Mouse (Mus musculus): ENCODE results near the gene Smarcal1. TPM values are rescaled to one million over a fixed set of nuclear protein-coding genes. Genes with fewer than 3 reads are reported as not detected.
A peak's percentile ranks its signal among the peaks of the same experiment; 100 is the strongest.

Smarcal1 gene
- 10 to 100 TPM; 26.3 to 27.6 TPM for total RNA-seq (2021)
- long read RNA-seq, experiment 1, transcript Smarcal1-201 (17 exons, 3,059 nt), result major isoform, 8 of 14 reads
- long read RNA-seq, experiment 1, partial matches to known transcripts, result 2 of 14 reads
- long read RNA-seq, experiment 1, other reads (novel, unspliced or antisense), result 2 of 14 reads
- long read RNA-seq, experiment 2, transcript Smarcal1-201 (17 exons, 3,059 nt), result major isoform, 14 of 23 reads
- long read RNA-seq, experiment 2, partial matches to known transcripts, result 6 of 23 reads
- long read RNA-seq, experiment 2, other reads (novel, unspliced or antisense), result 2 of 23 reads

DNA sequence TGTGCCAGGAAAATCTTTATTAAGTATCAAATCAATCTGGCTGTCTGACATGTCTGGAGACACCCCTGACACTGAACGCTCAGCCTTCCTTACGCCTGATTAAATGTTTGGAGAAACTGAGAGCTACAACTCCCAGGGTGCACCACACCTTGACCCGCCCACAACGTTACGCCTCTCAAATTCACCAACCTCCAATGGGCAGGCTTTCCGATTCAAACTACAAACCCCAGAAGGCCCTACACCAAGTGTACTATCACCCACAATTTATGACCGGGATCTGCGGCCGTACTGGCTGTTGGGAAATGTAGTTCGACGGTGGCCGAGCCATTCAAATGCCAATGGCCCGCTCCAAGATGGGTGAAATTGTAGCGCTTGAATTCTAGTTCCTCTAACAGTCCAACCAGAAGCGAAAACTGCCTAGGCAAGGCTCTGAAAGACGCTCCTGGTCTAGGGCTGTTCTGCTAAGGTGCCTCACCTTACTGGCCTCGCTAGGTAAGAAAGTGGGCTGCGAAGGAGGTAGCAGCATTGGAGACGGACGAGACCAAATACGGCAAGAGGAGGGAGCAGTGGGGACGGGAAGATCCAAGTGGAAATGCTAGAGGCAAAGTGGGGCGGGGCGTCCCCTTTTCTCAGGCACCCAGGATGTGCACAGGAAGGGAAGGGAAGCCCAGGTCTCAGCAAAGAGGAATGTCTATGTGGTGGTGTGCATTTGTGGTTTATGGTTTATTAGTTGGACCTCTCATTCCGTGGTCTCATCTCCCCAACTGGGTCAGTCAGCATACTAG, at the start of gene Smarcal1:
Smarcal1 (plus strand) TSS at position 305 of the 785 bp plus-strand sequence.
- peak; percentile 69 to 89 for DNase-seq (ENCODE audit: low spot score in 2 of 2)

DNA sequence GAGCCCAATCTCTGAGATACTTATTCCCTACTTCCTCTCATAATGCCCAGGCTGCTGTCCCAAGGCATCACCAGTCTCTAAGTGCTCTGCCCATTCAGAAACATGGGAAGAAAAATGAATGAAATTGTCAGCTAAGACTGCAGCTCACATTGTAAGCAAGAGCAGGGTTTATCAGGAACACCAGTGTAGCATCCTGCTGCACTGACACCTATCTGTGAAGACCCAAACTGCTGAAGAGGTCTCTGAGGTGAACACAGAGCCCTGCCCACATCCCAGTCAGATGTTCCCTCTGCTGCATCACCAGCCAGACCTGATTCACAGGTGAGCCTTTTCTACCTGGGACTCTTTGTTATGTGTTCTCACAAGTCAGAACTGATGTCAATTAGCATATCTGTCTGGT, 49.6 kb upstream of the Smarcal1 start:
- DNase-seq (ENCODE audit: low spot score in 2 of 2), result no peak

DNA sequence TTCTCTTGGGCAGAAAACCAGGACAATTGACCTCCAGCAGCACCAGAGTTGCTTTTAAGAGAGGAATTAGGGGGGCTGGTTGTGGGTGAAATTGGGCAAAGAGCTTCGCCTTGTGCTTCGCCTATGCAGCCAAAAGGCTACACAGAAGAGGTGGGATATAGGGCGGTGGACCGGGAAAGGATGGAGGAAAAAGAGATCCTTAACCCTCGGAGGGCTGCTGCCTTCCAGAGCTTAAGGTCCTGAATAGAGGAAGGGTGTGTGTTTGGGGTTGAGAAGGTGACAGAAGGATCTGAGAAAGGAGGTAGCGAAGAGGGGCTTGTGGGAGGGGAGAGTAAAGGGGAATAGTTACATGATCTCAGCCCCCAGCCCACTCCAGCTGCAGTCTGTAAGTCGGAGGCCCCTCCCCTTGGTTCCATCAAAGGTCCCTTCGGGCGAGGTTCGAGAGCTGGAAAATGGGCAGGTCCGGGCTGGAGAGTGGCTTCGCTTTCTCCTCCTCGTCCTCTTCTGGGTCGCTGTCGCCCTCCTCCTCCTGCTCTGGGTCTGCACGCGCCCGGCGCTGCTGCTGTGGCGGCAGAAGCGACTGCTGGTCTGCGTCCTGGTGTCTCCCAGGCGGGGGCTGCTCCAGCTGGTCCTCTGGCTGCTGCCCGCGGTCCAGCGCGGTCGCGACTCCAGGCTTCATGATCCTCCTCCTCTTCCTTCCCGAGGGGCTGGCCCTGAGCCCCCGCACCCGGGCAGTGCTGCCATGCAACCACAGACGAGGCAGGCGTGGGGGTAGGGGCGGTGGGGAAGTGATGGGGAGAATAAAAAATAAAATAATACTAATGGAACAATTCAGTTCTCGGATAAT, 47.1 kb upstream of the Smarcal1 start:
- no peak for DNase-seq (ENCODE audit: low spot score in 2 of 2)

- peak; percentile 67 to 81 for DNase-seq (ENCODE audit: low spot score in 2 of 2)
Measured at GRCm38 (mm10) chr1:72536611-72537351, 46.3 kb upstream of the Smarcal1 start, which contains the start of gene March4. TSS of gene March4 (minus strand) at chr1:72536930.

DNA sequence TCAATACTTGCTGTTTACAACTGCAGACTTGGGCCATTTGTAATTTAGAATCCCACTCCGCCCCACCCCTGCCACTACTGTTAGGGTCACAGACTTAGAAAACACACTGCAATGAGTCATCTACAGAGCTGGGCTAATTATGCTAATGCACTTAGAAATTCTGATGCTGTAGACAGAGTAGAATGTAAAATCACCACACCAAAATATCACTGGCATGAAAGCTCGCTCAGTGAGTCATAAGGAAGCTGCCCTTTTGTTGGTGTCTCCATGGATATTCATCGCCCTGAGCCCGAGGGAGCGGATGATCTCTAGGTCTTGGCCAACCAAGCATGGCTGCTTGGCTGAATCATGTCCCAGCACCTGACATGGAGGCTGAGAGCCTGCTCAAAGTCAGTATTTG, 44.8 kb upstream of the Smarcal1 start:
- DNase-seq (ENCODE audit: low spot score in 2 of 2), result no peak

- no peak for DNase-seq (ENCODE audit: low spot score in 2 of 2)
Measured at GRCm38 (mm10) chr1:72550317-72550716, 32.7 kb upstream of the Smarcal1 start.

- no peak for DNase-seq (ENCODE audit: low spot score in 2 of 2)
Measured at GRCm38 (mm10) chr1:72556471-72556870, 26.6 kb upstream of the Smarcal1 start.

DNA sequence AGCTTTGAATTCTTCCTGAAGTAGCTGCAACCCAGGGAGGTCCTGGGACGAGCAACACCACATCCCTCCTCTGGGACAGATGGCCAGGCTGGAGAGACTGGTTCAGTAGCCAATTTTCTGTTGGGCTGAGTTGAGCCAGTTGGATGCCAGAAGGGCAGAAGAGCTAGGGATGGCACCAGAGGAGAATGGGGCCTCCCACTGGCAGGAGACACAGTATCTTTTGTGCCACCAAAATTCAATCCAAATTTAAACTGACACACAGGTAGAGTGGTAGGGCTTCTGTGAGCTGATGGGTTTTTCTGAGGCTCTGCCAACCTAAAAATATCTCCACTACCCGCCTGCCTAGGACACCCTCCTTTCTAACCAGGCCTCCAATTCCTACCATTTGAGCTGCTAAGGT, 24.4 kb upstream of the Smarcal1 start:
- no peak for DNase-seq (ENCODE audit: low spot score in 2 of 2)

DNA sequence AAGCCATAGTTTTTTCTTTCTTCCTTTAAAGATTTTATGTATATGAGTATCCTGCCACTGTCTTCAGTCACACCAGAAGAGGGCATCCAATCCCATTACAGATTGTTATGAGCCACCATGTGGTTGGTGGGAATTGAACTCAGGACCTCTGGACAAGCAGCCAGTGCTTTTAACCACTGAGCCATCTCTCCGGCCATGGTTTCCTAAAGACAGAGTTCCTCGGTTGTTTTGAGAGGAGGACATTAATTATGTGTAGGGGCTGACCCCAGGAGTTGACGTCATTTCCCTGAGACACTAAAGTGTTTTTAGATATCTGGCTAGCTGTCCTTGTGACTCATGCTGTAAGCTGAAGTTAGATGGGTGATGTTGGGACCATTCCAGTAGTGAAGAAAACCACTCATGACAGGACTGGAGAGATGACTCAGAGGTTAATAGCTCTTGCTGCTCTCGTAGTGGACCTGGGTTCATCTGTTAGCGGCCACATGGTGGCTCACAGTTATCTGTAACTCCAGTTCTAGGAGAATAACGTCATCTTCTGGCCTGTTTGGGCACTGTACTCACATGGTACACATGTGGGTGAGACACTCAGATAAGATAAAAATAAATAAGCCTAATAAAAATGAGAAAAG, 18.6 kb upstream of the Smarcal1 start:
- DNase-seq (ENCODE audit: low spot score in 2 of 2), result no peak

- no peak for DNase-seq (ENCODE audit: low spot score in 2 of 2)
Measured at GRCm38 (mm10) chr1:72567056-72567455, 16.0 kb upstream of the Smarcal1 start.

GRCm38 (mm10) chr1:72568725-72569124, 14.3 kb upstream of the Smarcal1 start:
- DNase-seq (ENCODE audit: low spot score in 2 of 2), result no peak

- DNase-seq (ENCODE audit: low spot score in 2 of 2), result no peak
Measured at GRCm38 (mm10) chr1:72574047-72574446, 9.0 kb upstream of the Smarcal1 start.

GRCm38 (mm10) chr1:72574608-72575007, 8.4 kb upstream of the Smarcal1 start:
- DNase-seq (ENCODE audit: low spot score in 2 of 2), result no peak

DNA sequence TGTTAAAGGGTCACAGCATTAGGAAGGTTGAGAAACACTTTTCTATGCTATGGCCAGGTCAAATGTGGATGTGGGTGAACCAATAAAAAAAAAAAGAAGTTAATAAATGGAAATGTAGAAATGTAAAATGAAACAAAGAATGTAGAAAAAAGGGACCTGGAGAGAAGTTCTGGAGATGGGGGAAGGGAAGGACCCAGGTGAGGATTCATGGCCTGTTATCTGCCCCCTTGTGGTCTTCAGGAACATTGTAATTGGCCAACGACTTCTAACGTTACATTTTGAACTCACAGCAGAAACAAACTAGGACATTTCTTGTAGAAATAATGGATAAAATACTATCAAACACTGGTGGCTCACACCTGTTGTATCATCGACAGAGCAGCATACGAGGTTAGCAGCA, 7.9 kb upstream of the Smarcal1 start:
- DNase-seq (ENCODE audit: low spot score in 2 of 2), result no peak

GRCm38 (mm10) chr1:72577481-72577922, 5.5 kb upstream of the Smarcal1 start:
- DNase-seq (ENCODE audit: low spot score in 2 of 2), result no peak

DNA sequence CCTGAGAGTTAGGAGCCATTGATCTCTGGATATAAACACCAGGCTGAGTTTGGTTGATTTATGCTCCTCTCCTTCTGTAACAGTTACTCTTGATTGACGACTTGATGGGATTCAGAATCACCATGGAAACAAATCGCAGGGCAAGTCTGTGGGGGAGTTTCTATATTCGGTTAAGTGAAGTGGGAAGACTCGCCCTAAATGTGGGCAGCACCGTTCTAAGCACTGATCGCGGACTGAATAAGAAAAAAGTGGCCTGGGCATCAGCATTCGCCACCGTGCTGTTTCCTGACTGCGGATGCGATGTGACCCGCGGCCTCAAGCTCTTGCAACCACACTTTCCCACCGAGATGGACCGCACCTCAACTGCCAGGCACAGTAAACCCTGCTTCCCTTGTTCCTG, 4.7 kb upstream of the Smarcal1 start:
- no peak for DNase-seq (ENCODE audit: low spot score in 2 of 2)

- DNase-seq (ENCODE audit: low spot score in 2 of 2), result no peak
Measured at GRCm38 (mm10) chr1:72578806-72579205, 4.2 kb upstream of the Smarcal1 start.

GRCm38 (mm10) chr1:72583906-72584305, 855 bp downstream of the Smarcal1 start:
- DNase-seq (ENCODE audit: low spot score in 2 of 2), result no peak

- DNase-seq (ENCODE audit: low spot score in 2 of 2), result no peak
Measured at GRCm38 (mm10) chr1:72585971-72586875, 3.2 kb downstream of the Smarcal1 start.

All from gastrocnemius, postnatal 4 days (tissue).